Mouse (Mus musculus) embryonic stem cell, embryonic (primary cell): Measurements from ENCODE around the gene Sgf29.

Source experiments
- CTCF ChIA-PET, 4 experiments: fragments of 300-600 bp in 2 of 4; fragments of 350-600 bp in 2 of 4; sonication (Branson Sonifier 250); formaldehyde crosslinking; loops; one replicate each; lab custom pipeline; 2022; ENCODE audit warnings: inconsistent platforms in 2 of 4; lab: Charles Lee
- POLR2A ChIA-PET, 4 experiments: fragments of 300-600 bp in 2 of 4; fragments of 350-600 bp in 2 of 4; sonication (Branson Sonifier 250); formaldehyde crosslinking; loops; one replicate each; lab custom pipeline; 2022; ENCODE audit warnings: antibody characterized with exemption in 4 of 4, inconsistent platforms in 1 of 4; lab: Charles Lee

The Sgf29 gene

DNA sequence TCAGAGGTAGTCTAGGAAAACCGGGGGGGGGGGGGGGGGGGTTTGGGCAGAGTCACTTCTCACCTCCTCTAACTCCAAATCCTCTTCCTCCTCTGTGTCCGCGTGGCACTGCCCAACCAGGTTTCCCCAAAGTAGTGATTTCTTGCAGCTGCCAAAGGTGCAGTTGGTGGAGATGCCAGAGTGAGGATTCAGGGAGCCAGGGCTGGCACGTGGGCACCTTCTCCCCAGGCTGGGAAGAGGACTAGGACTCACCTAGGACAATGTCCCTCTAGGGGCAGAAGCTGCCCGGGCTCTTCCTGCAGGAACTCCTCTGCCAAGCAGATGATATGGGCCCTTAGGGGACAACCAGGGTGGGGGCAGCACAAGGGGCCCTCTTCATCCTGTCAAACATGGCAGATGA lies 42.6 kb downstream of the Sgf29 start:
- ChIA-PET POLR2A (interaction anchor here in 3 of 4 experiments (0.5 to 6.0 kb wide), 15 partner anchors 9 to 415 kb away, joined by 3 to 60 read pairs (median 4); partner anchors contain the start of genes Sgf29 (in 2 of the 3), Hirip3 (in 1 of the 3), Ino80e (in 1 of the 3) and Sult1a1 (in 1 of the 3)), CTCF (interaction anchor here in 3 of 4 experiments (0.5 to 2.5 kb wide), 7 partner anchors 12 to 160 kb away, joined by 3 to 10 read pairs (median 4); partner anchors contain the start of gene Sgf29 (in 1 of the 3))

DNA sequence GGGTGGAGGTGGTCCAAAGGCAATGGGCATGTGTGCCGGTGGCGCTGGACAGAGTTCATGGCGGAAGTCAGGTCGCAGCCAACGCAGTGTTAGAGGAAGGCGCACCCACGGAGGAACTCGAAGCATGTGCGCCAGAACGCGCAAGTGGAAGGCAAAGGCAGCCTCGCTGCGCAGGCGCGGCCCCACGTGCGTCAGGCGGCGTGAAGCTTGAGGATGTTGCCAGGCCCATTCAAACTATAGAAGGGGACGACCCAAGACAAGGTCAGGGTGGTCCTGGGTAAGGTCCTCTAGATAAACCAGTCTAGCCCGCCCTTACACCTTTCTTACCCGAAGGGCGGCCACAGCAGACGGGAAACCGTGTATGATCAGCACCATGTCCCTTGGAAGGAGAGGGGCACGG lies 43.3 kb downstream of the Sgf29 start:
- CTCF ChIA-PET = interaction anchor here in 2 of 4 experiments (0.6 to 2.5 kb wide), 10 partner anchors 9 to 329 kb away, joined by 3 to 10 read pairs (median 3); partner anchors contain the start of gene Sgf29 (in 1 of the 2)

DNA sequence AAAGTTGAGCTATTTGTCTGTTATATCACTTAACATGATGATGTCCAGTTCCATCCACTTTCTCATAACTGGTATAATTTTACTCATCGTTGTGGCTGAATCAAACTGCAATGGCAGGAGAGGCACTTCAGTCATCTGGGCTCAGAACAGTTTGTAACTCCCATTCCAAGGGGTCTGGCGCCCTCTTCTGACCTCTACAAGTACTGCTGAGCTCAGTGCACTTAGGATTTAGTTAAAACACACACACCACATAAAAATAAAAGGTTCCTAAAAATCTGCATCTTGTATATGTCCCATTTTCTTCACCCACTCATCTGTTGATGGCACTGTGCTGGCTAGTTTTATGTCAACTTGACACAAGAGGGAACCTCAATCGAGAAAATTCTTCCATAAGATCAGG lies 44.1 kb downstream of the Sgf29 start:
- CTCF ChIA-PET = interaction anchor here (0.6 to 2.6 kb wide), 52 partner anchors 9 to 567 kb away, joined by 3 to 46 read pairs (median 4); partner anchors contain the start of genes Sgf29 (in 3 of the 4), Dctpp1 (in 1 of the 4), Eif3c (in 1 of the 4) and Pagr1a (in 1 of the 4)

More for the DNA sequence above, 43.3 kb downstream of the Sgf29 start:
- POLR2A ChIA-PET = interaction anchor here in 2 of 4 experiments (0.8 to 6.0 kb wide), 20 partner anchors 8 to 128 kb away, joined by 3 to 60 read pairs (median 4); partner anchors contain the start of genes Sgf29 (in 2 of the 2), Sult1a1 (in 2 of the 2) and Eif3c (in 1 of the 2)

DNA sequence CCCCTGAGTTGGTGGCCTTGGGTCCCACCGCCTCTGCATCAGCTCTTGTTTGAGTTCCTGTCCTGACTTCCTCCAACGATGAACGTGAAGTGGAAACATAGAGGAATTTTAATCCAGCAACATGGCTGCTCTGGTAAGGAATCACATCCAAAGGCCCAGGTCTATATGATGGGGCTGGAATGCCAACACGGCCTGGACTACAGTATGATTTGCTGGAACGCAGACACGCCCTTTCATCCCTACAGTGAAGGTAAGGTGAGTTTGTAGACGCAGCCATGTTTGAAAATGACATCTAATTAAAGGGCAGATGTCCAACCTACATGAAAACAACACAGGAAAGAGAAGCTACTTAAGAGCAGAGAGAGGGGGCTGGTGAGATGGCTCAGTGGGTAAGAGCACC lies 44.7 kb downstream of the Sgf29 start:
- CTCF ChIA-PET = interaction anchor here (0.6 to 2.6 kb wide), 47 partner anchors 10 to 567 kb away, joined by 3 to 46 read pairs (median 4); partner anchors contain the start of genes Sgf29 (in 3 of the 4), Dctpp1 (in 1 of the 4), Eif3c (in 1 of the 4) and Pagr1a (in 1 of the 4)
- POLR2A ChIA-PET = interaction anchor here in 3 of 4 experiments (0.5 to 6.0 kb wide), 54 partner anchors 10 to 1334 kb away, joined by 3 to 60 read pairs (median 4); partner anchors contain the start of genes Sgf29 (in 3 of the 3), Sh2b1 (in 2 of the 3), Apobr (in 1 of the 3) and Coro1a (in 1 of the 3)

More for the DNA sequence above, 44.1 kb downstream of the Sgf29 start:
- POLR2A ChIA-PET = interaction anchor here (0.5 to 6.0 kb wide), 53 partner anchors 10 to 1335 kb away, joined by 3 to 60 read pairs (median 4); partner anchors contain the start of genes Sgf29 (in 3 of the 4), Sh2b1 (in 2 of the 4), Eif3c (in 1 of the 4) and Sult1a1 (in 1 of the 4)

DNA sequence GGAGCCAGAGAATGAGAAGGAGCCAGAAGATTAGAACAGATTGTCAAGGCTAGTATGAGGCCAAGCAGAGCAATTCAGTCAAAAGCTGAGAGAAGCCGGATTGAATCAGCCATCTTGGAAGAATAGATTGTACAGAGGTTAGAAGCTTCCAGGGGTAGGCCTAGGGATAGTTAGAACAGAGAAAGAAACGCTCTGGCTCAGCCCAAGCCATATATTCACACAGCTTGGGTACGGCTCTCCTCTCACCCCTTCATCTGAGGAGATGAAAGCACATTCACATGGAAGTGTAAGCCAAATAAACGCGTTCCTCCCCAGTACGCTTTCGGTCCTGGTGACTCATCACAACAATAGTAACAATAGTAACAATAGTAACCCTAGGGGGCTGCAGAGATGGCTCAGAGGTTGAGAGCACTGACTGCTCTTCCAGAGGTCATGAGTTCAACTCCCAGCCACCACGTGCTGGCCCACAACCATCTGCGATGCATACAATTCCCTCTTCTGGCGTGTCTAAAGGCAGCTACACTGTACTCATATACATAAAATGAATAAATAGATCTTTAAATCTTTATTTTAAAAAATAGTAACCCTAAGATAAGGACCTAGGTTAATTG lies 45.4 kb downstream of the Sgf29 start:
- POLR2A ChIA-PET = interaction anchor here in 3 of 4 experiments (0.7 to 6.0 kb wide), 27 partner anchors 8 to 423 kb away, joined by 3 to 60 read pairs (median 4); partner anchors contain the start of genes Sgf29 (in 2 of the 3), Apobr (in 1 of the 3), Cln3 (in 1 of the 3) and Coro1a (in 1 of the 3)
- CTCF ChIA-PET = interaction anchor here (0.6 to 2.6 kb wide), 15 partner anchors 10 to 157 kb away, joined by 3 to 22 read pairs (median 4); partner anchors contain the start of gene Sgf29 (in 3 of the 4)

DNA sequence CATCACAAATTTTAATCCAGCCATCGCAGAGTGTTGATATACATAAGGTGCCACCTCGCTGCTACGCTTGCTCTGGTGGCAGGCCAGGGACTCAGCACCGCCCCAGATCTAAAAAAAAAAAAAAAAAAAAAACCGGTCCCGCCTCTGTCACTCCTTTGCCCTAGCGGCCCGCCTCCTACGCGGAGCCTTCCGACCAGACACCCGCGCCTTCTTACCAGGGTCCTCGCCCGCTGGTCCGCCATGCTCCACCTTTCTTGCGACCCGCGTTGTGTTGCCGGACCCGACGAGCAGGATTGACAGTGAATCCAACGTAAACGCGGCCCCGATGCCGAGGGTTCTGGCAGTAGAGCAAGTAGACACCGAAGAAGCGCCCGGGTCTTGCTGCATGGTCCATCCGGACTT lies 46.1 kb downstream of the Sgf29 start, which contains the start of gene Bola2:
Gene Bola2, plus strand, starts transcription at position 192 of the 402 bp plus-strand sequence.
- POLR2A ChIA-PET = interaction anchor here in 2 of 4 experiments (0.9 to 6.0 kb wide), 15 partner anchors 9 to 423 kb away, joined by 3 to 60 read pairs (median 6); partner anchors contain the start of genes Apobr (in 1 of the 2), Cln3 (in 1 of the 2), Coro1a (in 1 of the 2) and Sbk1 (in 1 of the 2)

DNA sequence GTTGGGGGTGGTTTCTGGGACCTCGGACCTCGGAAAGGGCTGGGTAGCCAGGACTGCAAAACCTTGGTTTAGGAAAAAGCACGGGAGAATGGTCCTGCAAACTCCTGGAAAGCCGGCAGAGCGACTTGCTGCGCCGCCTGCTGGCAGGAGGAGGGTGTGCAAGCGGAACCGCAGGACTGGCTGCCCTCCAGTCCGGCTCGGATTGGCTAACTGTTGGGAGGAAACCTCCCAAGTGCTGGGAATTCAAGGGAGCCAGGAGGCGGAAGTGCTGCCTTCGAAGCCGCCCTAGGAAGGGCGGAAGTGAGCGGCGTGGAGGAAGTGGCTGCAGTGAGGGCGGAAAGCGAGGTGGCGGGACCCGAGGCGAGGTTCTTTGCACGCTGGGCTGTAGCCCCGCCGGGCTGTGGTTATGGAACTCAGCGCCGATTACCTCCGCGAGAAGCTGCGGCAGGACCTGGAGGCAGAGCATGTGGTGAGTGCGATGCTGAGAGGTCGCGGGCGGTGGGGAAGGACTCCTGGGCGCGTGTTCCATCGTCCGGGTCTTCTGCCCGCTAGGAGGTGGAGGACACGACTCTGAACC lies 46.6 kb downstream of the Sgf29 start, which contains the start of gene Slx1b:
Gene Slx1b, minus strand, starts transcription at position 154 of the 577 bp plus-strand sequence.
- CTCF ChIA-PET = interaction anchor here in 2 of 4 experiments (0.9 to 1.5 kb wide), 4 partner anchors 21 to 408 kb away, joined by 3 read pairs; no protein-coding TSS in a partner anchor
- POLR2A ChIA-PET = interaction anchor here in 3 of 4 experiments (0.6 to 3.1 kb wide), 9 partner anchors 9 to 512 kb away, joined by 3 to 14 read pairs (median 3); partner anchors contain the start of genes Apobr (in 1 of the 3), Coro1a (in 1 of the 3), Eif3c (in 1 of the 3) and Sh2b1 (in 1 of the 3)

More for the DNA sequence above, 46.1 kb downstream of the Sgf29 start, which contains the start of gene Bola2:
- CTCF ChIA-PET = interaction anchor here in 2 of 4 experiments (0.9 to 2.6 kb wide), 5 partner anchors 9 to 108 kb away, joined by 4 to 22 read pairs (median 8); partner anchors contain the start of gene Sgf29 (in 2 of the 2)

DNA sequence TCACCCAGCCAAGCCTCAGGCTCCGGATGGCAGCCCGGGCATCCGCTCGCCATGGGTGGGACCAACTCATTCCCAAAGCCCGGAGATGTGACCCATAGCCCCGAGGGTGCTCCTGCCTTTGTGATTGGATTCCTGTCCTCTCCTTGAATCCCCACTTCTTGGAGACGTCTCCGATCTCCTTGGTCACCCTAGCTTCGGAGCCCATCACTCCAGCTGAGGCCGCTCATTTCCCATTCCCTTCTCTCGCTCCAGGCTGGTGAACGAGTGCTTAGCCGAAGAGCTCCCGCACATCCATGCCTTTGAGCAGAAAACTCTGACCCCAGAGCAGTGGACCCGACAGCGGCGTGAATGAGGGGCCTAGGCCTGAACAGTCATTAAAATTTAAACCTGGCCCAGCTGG lies 47.2 kb downstream of the Sgf29 start:
- ChIA-PET POLR2A (interaction anchor here (0.6 to 3.1 kb wide), 12 partner anchors 8 to 511 kb away, joined by 3 to 14 read pairs (median 3); partner anchors contain the start of genes Apobr (in 1 of the 4), Coro1a (in 1 of the 4), Eif3c (in 1 of the 4) and Sh2b1 (in 1 of the 4)), CTCF (interaction anchor here in 2 of 4 experiments (0.5 to 1.5 kb wide), 7 partner anchors 20 to 530 kb away, joined by 3 to 4 read pairs (median 3); no protein-coding TSS in a partner anchor)

DNA sequence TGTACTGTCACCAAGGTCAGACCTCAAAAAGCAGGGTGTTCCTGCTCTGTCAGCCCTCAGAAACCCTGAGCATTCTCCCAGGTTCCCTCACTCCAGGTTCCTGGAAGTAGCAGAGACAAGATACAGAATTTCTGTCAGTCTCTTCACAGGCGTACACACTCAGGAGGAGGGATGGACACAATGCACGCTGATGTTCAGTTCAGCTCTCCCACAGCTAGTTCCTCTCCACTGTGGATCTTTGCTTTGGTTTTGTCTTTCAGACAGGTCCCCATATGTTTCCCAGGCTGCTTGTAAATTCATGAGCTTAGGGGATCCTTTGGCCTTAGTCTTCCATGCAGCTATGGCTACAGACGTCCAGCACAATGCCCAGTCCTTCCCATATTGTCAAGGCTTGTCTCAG lies 47.8 kb downstream of the Sgf29 start:
- POLR2A ChIA-PET = interaction anchor here in 3 of 4 experiments (0.6 to 3.1 kb wide), 13 partner anchors 8 to 510 kb away, joined by 3 to 14 read pairs (median 3); partner anchors contain the start of genes Apobr (in 1 of the 3), Eif3c (in 1 of the 3) and Sh2b1 (in 1 of the 3)
- CTCF ChIA-PET = interaction anchor here in 2 of 4 experiments (0.5 to 1.5 kb wide), 8 partner anchors 20 to 529 kb away, joined by 3 to 4 read pairs (median 3); no protein-coding TSS in a partner anchor

DNA sequence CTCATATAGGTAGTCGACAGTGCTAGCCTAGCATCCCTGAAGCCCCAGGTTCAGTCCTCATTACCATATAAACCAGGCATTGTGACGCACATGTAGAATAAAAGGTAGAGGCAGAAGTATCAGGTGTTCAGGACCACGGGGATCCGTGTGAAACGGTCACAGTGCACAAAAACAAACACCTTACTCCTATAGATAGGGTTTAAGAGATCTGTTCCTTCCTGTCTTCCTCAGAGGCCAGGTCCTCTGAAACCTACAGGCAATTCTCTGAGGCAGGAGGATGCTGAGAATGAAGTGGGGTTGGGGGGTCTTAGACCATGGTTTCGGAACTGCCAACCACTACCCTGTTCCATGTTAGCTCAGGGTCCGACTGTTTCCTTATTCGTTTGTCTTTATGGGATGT lies 48.7 kb downstream of the Sgf29 start:
- POLR2A ChIA-PET = interaction anchor here (0.6 to 3.1 kb wide), 8 partner anchors 38 to 529 kb away, joined by 3 to 14 read pairs (median 4); partner anchors contain the start of genes Apobr (in 1 of the 4) and Eif3c (in 1 of the 4)
- CTCF ChIA-PET = interaction anchor here in 1 of 4 experiments (1.4 kb wide), 1 partner anchor 110 kb away, joined by 4 read pairs; no protein-coding TSS in a partner anchor

DNA sequence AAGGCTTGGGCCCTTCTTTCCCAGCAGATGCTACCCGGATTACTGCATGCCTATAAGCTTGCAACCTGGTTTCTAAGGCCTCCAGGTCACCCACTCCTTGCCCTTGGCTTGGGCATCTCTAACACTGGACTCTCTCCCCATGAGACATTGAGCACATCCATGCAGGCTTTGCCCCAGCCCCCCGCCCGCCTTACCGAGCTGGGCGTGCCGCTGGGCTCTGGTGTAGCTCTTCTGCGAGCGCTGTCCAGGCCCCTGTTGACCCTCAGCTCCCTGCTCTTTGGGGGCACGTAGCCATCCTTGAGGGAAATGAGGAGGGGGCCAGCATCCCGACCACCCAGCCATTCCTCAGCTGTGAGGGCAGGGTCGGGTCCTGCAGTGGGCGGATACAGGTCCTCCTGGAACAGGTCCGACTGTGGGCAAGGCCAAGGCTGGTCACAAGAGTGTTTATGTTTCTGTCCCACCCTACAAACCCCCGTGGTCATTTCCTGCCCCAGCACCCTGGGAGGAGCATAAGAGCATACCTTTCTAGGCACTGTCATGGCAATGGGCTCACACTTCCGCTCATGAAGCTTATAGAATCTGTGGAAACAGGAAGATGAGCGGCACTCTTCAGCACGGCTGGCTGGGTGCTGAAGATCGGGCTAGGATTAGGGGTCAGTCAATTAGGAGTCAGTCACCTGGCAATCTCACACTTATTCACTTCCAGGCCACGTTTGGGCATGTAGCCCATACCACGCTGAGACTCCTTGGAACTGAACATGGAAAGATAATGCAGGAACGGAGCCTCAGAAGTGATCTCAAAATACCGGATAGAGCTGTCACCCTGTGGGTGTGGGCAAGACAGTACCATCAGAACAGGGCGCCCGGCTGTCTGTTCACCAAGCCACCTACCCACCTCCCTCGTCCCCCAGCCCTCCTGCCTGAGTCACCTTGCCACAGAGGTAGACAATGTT lies 51.2 kb downstream of the Sgf29 start:
- CTCF ChIA-PET = interaction anchor here in 3 of 4 experiments (0.6 to 1.7 kb wide), 9 partner anchors 10 to 303 kb away, joined by 3 to 8 read pairs (median 3); partner anchors contain the start of gene Sgf29 (in 1 of the 3)
- POLR2A ChIA-PET = interaction anchor here in 3 of 4 experiments (0.6 to 3.5 kb wide), 20 partner anchors 8 to 326 kb away, joined by 3 to 16 read pairs (median 4); partner anchors contain the start of genes Eif3c (in 1 of the 3), Mapk3 (in 1 of the 3), Sgf29 (in 1 of the 3) and Sh2b1 (in 1 of the 3)

DNA sequence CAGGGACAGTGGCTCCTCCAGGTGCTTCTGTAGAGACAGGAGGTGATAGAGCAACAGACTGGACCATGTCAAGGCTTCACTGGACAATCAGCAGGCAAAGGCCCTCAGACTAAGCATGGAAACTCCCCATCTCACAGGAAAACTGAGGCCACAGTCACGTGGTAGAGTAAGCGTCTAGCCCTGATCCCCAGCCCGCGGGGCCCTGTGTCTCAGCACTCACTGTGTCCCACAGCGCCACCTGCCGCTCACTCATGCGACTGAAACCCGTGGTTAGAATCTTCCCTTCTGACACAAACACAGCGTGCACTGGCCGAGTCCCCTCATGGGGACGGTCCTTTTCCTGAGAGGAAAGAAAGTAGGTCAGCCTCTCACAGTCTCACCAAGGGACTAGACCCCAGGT lies 52.0 kb downstream of the Sgf29 start:
- POLR2A ChIA-PET = interaction anchor here in 3 of 4 experiments (0.8 to 3.5 kb wide), 11 partner anchors 52 to 325 kb away, joined by 3 to 16 read pairs (median 4); partner anchors contain the start of genes Eif3c (in 1 of the 3), Mapk3 (in 1 of the 3), Sgf29 (in 1 of the 3) and Sh2b1 (in 1 of the 3)
- CTCF ChIA-PET = interaction anchor here in 2 of 4 experiments (0.6 to 1.7 kb wide), 7 partner anchors 48 to 304 kb away, joined by 3 to 8 read pairs (median 3); partner anchors contain the start of gene Sgf29 (in 1 of the 2)

DNA sequence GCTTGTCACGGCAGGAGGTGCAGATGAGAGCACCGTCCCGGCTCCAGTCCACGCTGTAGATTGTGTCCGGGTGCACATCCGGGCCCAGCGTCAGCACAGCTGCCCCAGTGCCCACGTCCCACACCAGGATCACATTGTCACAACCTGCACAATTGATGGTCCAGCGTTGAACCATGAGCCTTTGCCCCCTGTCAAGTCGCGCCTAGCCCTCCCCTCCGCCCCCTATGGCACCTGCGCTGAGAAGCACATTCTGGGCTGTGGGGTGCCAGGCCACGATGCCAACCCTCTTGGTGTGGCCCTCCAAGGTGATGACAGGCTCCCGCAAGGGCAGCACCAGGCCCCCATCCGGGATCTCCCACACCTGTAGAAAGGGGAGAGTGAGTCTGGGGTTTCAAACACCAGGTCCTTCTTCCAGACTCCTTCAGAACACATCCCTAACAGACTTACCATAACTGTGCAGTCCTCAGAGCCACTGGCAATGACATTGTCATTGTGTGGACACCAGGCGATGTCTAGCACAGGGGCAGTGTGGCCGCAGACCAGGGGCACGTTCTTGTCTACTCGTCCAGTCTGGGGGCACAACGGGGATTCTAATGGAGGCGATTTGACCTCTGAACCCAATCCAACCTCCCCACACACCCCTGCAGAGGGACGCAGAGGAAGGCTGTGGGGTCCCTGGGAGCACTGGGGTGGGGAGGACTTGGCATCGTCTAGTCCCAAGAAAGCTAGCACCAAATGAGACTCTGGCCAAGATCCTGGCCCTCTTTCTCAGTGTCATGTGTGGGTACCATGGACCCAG lies 52.6 kb downstream of the Sgf29 start:
- CTCF ChIA-PET = interaction anchor here in 1 of 4 experiments (1.7 kb wide), 1 partner anchor 114 kb away, joined by 5 read pairs; no protein-coding TSS in a partner anchor

DNA sequence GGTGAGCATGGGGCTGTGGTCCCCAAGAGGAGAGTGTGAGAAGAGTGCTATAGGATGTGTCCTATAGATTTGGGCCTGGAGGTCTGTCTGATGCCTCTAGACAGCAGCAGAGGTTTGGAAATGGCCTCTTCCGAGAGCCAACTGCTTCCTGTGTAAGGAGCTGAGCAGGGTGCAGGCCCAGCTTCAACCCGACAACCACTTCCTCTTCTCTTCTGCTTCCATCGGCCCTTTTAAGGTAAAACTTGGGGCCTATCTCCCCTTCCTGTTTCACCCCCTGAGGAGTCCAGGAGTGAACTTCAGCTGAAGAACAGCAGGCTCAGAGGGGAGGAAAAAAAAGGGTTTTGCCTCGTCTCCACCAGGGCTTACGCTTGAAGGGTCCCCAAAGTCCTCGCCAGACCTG lies 53.2 kb downstream of the Sgf29 start:
- ChIA-PET CTCF (interaction anchor here in 1 of 4 experiments (3.6 kb wide), 1 partner anchor 8 kb away, joined by 16 read pairs; the partner anchor contains the start of gene Bola2), POLR2A (interaction anchor here in 1 of 4 experiments (0.9 to 3.4 kb wide), 3 partner anchors 8 to 106 kb away, joined by 3 to 18 read pairs (median 15); partner anchors contain the start of gene Sgf29)

More for the DNA sequence above, 52.6 kb downstream of the Sgf29 start:
- POLR2A ChIA-PET = interaction anchor here in 2 of 4 experiments (0.9 to 3.5 kb wide), 7 partner anchors 8 to 227 kb away, joined by 3 to 18 read pairs (median 11); partner anchors contain the start of genes Sgf29 (in 1 of the 2) and Sh2b1 (in 1 of the 2)
